Mouse (Mus musculus): Measurements from ENCODE around the gene Atxn2l.
A peak's percentile ranks its signal among the peaks of the same experiment; 100 is the strongest.
"Not testable (repeated sequence)": the region's sequence is repeated elsewhere in the genome, so short reads cannot be mapped to it uniquely, and the experiment has no call there.

The Atxn2l gene

DNA sequence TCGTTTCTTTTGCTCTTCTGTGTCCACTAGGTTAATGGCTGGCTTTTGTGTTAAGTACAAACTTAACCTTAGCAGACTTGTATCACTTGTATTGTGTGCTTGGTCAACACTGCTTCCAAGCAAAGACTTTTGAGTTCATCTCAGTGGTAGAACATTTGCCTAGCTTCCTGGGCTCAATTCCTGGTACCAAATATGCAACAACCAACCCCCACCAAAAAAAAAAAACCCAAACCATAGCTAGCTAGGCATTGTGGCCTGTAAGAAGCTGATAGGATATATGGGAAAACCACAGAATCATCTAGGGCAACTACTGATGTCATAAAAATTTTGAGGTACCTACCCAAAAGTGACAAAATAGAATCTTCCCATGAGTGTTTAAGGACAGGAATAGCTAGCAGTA is 12.2 kb downstream of the Atxn2l start:
- no peak for DNase-seq (ENCODE audit: low spot score in 2 of 2)

- DNase-seq (ENCODE audit: low spot score in 2 of 2) = not testable (repeated sequence)
Observed at GRCm38 (mm10) chr7:126487617-126488385, 15.4 kb downstream of the Atxn2l start.

- peak; percentile 86 to 96 for DNase-seq (ENCODE audit: low spot score in 2 of 2)
Observed at GRCm38 (mm10) chr7:126487052-126487483, 16.2 kb downstream of the Atxn2l start, which contains the start of gene Tufm. Tufm (plus strand) TSS chr7:126487361.

- peak; percentile 76 to 87 for DNase-seq (ENCODE audit: low spot score in 2 of 2)
Observed at GRCm38 (mm10) chr7:126482392-126482871, 20.8 kb downstream of the Atxn2l start.

DNA sequence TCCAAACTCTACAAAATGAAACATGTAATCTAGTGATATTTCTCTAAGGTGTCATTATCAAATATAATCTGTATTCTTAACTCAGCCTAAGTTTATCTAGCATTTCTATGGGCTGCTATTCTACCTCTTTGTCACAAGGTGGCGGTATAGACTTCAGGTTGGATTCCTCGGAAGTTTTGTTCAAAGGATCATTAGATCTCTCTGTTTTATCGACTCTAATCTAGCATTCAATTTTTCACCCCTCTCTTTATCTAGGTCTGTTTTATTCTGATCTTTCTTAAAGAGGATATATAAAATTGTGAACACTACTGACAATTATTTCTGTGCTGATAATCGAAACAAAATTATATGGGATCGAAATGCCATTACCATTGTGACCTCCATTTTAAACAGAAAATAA is 21.5 kb downstream of the Atxn2l start:
- no peak for DNase-seq (ENCODE audit: low spot score in 2 of 2)

DNA sequence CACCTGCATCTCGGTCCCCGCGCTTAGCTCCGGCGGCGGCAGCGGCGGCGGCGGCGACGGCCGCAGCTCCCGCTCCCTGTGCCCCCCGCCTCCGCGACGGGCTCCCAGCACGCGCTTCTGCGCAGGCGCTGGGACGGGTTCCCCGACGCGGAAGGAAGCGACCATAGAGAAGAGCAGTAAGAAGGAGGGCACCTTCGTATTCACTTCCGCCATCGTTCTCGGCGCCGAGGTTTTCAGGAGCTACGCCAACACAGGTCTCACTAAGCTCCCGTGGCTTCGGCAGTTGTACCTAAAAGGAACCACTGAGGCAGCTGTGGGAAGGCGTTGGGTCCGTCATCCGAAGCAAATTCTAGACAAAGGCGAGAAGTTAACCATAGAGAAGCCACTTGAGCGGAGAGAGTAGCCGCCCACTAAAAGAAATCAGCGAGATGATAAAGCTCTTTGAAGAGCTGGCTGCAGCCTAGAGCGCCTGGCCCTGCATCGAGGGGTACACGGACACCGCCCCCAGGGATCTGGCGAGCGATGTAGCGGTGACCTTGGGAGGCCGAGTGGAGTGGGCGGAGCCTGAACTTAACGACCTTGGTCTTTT is 28.1 kb downstream of the Atxn2l start, which contains the start of gene Sh2b1:
Gene Sh2b1, minus strand, starts transcription at position 432 of the 589 bp plus-strand sequence.
- peak; percentile 79 to 81 for DNase-seq (ENCODE audit: low spot score in 2 of 2)

DNA sequence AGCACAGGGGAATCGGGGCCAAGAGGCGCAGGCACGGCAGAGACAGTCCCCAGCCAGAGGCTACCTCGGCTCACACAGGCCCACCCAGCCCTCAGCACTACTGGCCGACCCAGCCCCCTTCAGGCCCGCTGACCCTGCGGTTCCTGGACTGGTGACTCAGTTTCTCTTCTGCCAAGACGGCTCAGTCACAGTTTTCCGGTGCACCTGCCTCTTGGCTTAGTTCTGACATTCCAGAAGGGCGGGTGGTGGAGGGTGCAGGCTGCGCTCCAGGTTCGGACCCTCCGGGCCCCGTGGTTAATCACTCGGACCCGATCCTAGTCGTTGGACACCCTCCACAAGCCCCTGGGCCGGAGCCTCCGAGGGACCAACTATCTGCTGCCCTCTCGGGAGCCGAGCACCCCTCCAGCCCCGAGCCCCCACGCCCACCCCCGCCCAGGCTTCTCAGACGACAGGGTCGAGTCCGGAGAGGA is 28.7 kb downstream of the Atxn2l start:
- DNase-seq (ENCODE audit: low spot score in 2 of 2) = peak in 1 of 2 experiments; percentile 25

GRCm38 (mm10) chr7:126473470-126474086 is 29.7 kb downstream of the Atxn2l start:
- no peak for DNase-seq (ENCODE audit: low spot score in 2 of 2)

DNA sequence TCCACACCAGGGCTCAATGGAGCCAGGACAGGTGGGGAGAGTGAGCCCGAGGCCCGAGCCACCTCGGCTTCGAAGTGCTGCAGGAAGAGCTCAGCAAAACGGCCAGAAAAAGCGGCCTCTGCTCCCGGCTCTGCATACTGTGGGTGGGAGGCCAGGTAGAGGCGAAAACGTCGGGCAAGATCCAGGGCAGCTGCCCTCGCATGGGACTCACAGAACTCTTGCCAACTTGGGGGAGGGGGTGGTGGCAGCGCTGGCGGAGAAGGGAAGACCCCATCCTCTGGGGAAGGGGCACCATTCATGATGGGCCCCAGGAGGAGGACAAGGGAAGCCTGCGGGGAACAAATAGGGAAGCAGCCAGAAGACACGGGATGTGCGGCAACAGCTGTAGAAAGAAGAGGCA is 30.5 kb downstream of the Atxn2l start:
- DNase-seq (ENCODE audit: low spot score in 2 of 2) = no peak

DNA sequence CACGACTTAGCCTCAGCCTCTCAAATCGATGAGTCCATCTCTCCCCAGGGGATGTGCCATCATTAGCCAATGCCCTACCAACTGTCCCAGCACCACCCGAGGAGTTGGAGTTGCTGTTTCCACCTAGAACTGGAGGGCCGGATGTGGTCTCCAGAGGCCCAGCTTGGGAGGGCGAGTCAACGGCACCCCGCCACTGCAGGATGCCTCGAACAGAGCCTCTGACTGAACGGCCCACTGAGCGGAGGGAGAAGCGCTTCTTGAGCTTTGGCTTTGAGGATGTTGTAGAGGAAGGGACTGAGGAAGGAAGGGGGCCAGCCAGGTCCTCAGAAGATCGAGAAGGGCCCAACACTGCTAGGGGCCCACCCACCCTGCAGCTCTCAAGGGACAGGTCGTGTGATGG is 30.9 kb downstream of the Atxn2l start:
- no peak for DNase-seq (ENCODE audit: low spot score in 2 of 2)

- DNase-seq (ENCODE audit: low spot score in 2 of 2) = no peak
Observed at GRCm38 (mm10) chr7:126471853-126472252, 31.4 kb downstream of the Atxn2l start.

- DNase-seq (ENCODE audit: low spot score in 2 of 2) = no peak
Observed at GRCm38 (mm10) chr7:126471361-126471760, 31.9 kb downstream of the Atxn2l start.

DNA sequence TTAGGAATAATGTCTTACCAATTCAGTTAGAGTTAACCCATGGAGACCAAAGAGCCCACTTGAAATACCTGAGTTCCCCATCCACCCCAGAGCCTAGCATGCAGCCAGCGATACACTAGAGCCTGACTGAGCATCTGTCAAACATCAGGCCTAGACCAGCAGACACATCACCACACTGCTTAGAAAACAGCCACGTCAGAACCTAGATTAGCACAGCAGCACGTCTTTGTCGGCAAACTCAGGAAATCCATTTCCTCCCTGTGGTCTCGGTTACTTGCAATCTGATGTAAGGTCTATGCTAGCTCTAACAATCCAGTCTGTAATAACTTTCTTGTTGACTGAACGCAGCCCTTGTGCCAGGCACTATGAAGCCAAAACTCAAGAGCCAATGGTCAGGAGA is 33.2 kb downstream of the Atxn2l start:
- no peak for DNase-seq (ENCODE audit: low spot score in 2 of 2)

DNA sequence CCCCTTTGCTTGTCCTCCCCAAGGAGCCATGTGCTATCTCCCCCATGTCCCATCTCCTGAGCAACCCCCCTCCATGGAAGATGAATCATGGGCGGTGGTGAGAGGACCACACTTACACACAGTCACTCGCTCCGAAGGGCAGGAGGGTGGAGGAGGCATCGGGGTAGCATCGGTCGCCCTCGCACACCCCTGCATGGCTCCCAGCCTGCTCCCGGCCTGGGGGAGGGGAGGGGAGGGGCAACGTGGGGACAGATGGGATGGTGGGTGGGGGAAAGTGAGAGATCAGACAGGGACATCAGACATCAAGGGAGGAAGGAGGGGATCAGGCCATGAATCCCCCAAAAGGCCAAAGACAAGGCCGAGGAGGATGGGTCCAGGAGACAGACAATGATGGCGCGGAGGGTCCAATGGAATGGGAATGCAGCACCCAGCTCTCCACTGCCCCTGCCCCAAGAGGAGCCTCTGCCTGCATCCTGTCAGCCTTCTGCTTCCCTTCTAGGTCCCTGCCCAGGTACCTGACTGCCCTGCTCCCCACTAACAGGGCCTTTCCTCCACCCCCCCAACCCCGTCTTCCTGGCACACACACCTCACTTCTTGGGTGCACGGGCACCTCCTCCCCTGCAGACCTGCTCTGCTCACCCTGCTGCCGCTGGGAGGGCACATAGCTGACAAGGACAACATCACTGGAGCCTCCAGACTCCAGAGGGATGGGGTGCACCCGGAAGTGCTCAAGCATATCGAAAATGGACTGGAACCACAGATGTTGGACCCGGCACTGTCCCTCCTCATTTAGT is 35.2 kb downstream of the Atxn2l start:
- no peak for DNase-seq (ENCODE audit: low spot score in 2 of 2)

- no peak for DNase-seq (ENCODE audit: low spot score in 2 of 2)
Observed at GRCm38 (mm10) chr7:126467271-126467670, 36.0 kb downstream of the Atxn2l start.

DNA sequence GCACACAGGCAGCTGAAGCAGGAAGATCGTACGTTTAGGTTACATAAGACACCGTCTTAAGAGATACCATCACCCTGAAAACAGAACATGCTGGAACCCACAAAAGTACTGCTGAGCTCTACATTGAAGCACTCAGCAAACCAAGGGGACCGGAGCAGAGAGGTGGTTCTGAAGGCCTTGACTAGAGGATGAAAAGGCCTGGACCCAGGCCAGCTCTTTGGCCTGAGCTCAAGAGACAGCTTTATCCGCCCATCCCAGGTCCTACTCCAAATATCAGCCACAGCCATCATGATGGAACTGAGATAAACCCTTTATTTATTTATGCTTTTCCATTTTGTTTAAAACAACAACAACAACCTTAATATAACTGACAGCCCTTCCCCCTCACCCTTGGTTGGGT is 36.5 kb downstream of the Atxn2l start:
- no peak for DNase-seq (ENCODE audit: low spot score in 2 of 2)

- no peak for DNase-seq (ENCODE audit: low spot score in 2 of 2)
Observed at GRCm38 (mm10) chr7:126466116-126466515, 37.1 kb downstream of the Atxn2l start.

GRCm38 (mm10) chr7:126465246-126466030 is 37.8 kb downstream of the Atxn2l start:
- no peak for DNase-seq (ENCODE audit: low spot score in 2 of 2)

DNA sequence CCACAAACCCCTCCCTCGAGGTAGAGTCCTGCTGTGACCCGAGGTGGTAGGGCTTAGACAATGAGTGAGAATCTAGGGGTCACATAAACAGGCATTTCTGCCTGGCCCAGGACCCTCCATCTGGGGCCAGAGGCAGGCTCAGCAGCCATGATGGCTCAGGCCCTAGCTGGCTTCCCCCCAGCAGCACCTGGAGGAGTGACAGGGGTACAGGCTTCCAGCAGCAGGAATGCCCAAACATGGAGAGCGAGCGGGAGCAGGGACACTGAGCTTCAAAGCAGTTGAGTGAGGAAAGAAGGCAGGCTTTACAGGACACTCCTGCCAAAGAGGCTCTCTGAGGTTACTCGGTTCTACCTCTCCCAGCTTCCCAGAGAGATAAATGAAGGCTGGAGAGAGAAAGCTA is 38.4 kb downstream of the Atxn2l start:
- DNase-seq (ENCODE audit: low spot score in 2 of 2) = no peak

DNA sequence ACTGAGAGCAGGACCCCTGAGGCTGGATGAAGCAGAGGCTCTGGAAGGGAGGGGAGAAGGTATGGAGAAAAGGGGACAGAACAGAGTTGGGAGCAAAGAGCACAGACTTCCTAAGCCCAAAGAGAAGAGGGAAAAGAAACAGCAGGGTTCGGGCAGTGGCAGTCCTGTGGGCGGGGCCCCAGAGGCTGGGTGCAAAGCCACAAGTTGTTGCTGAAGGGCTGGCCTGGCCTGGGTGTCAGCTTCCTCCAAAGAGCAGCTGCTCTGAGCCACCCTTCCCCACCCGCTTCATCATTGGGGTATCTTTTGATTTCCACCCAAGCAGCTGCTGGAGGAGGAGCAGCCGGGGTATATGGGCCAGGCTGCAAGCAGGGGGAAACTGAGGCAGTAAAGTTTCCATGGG is 39.1 kb downstream of the Atxn2l start:
- DNase-seq (ENCODE audit: low spot score in 2 of 2) = no peak

DNA sequence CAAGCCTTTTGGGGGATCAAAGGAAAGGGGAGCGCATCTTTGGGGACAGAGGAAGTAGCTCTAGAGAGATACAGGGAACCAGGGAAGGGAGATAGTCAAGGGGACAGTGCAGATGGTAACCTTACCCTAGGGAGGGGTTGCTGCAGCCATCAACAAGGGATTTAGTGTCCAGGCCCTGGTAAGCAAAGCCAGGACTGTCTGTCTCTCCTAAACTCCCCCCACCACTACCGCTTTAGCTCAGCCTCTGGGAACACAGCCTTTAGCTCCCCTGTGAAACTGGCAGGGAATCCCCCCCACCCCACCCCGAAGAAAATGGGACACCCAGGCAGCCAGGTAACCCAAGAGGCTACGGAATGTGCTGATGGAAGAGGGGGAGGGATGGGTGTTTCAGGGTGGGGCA is 39.7 kb downstream of the Atxn2l start:
- DNase-seq (ENCODE audit: low spot score in 2 of 2) = no peak

All from urinary bladder, adult 18-20 months (tissue).